Mouse (Mus musculus): ENCODE measurements around the gene Timm23. TPM values are rescaled to one million over a fixed set of nuclear protein-coding genes. Genes with fewer than 3 reads are reported as not detected.

Timm23 gene
- polyA plus RNA-seq (2014; fragmentation: Illumina TruSeq; extraction: RNeasy Lipid Tissue Mini Kit (QIAGEN cat#74804); ENCODE audit: low read depth, low replicate concordance): 183 TPM

DNA sequence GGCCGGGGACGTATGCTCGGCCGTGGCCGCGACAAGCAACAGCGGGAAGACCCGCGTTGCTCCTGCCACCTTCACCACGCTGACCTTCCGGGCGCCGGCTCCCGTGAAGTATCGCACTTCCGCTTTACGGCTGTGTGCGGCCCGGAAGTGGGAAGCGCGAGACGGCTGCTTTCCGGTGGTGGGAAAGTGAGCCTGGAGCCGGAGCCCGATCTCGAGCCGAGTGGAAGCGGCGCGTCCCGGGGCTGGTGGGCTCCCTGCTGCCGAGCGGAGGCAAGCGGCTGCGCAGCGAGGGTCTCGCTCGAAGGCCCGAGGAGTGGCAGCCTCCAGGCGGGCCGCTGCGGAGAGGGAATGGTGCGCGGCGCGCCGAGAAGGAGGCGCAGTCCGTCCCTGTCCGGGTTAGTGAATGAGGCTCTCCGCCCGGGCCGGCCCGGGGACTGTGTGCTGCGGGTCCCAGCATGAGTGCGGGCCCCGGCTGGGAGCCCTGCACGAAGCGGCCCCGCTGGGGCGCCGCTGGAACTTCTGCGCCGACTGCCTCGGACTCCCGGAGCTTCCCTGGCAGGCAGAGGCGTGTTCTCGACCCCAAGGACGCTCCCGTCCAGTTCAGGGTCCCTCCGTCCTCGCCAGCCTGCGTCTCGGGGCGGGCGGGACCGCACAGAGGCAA, at the start of gene Timm23, which contains the start of gene Parg:
Gene Timm23 (minus strand): TSS at position 108 of the 661 bp plus-strand sequence.
Gene Parg (plus strand): TSS at position 159 of the 661 bp plus-strand sequence.

DNA sequence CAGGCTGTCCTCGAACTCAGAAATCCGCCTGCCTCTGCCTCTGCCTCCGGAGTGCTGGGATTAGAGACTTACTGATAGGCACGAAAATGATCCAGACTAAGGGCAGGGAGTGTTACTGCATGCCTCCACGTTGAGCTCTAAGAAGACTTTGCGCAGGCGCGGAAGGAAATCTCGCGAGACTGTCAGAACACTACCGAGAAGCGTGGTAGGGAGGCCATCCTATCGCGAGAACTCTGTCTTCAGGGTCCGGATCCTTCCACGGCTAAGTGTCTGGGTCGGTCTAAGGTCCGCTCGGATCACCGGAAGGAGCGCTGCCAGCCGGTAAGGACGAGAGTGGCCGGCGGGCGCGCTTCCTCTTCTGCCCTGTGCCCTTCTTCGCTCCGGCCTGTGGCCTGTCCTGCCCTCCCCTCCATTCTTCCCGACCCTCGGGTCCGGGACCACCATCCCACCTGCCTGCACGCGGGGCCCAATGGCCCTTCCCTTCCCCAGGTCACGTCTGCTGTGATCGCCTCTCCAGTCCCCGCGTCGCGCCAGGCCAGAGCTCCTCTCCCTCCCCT, 41.9 kb downstream of the Timm23 start, which contains the start of gene Ncoa4:
Gene Ncoa4 (plus strand): TSS at position 176 of the 557 bp plus-strand sequence.

DNA sequence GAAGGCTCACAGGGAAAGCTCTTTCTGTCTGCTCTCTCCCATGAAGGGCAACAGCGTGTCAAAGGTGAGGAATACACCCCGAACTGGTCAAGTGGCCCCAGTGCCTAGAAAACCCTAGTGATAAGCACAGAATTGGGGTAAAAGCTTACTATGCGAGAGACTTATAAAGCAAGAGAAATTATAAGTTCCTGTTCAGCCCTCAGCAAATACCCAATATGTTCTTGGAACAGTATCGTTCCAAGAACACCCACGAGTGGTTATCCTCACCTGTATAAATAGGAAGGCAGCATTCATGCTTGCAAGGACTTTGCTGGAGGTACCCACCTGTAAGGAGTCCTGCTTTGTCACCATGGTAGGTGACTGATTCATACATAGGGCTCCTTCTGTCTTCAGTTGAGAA, 60.0 kb downstream of the Timm23 start, which contains the start of gene Msmb:
Gene Msmb (plus strand): TSS at position 301 of the 400 bp plus-strand sequence.

Other genes with a start within 250 kb of the Timm23 start
- gene Galnt15, start 172.9 kb downstream of the Timm23 start, polyA plus RNA-seq (2014; fragmentation: Illumina TruSeq; extraction: RNeasy Lipid Tissue Mini Kit (QIAGEN cat#74804); ENCODE audit: low read depth, low replicate concordance): 10.4 TPM
- gene Oxnad1, start 116.5 kb downstream of the Timm23 start, polyA plus RNA-seq (2014; fragmentation: Illumina TruSeq; extraction: RNeasy Lipid Tissue Mini Kit (QIAGEN cat#74804); ENCODE audit: low read depth, low replicate concordance): 60.0 TPM
- gene Dph3, start 116.2 kb downstream of the Timm23 start, polyA plus RNA-seq (2014; fragmentation: Illumina TruSeq; extraction: RNeasy Lipid Tissue Mini Kit (QIAGEN cat#74804); ENCODE audit: low read depth, low replicate concordance): 48.8 TPM
- gene Msmb, start 59.9 kb downstream of the Timm23 start, polyA plus RNA-seq (2014; fragmentation: Illumina TruSeq; extraction: RNeasy Lipid Tissue Mini Kit (QIAGEN cat#74804); ENCODE audit: low read depth, low replicate concordance): not detected
- gene Ncoa4, start 42.0 kb downstream of the Timm23 start, polyA plus RNA-seq (2014; fragmentation: Illumina TruSeq; extraction: RNeasy Lipid Tissue Mini Kit (QIAGEN cat#74804); ENCODE audit: low read depth, low replicate concordance): 255 TPM
- 92.9 TPM for gene Parg, start 51 bp upstream of the Timm23 start, polyA plus RNA-seq (2014; fragmentation: Illumina TruSeq; extraction: RNeasy Lipid Tissue Mini Kit (QIAGEN cat#74804); ENCODE audit: low read depth, low replicate concordance)
- 0.87 TPM for gene Ogdhl, start 120.1 kb upstream of the Timm23 start, polyA plus RNA-seq (2014; fragmentation: Illumina TruSeq; extraction: RNeasy Lipid Tissue Mini Kit (QIAGEN cat#74804); ENCODE audit: low read depth, low replicate concordance)
- not detected for gene 1700024G13Rik, start 186.5 kb upstream of the Timm23 start, polyA plus RNA-seq (2014; fragmentation: Illumina TruSeq; extraction: RNeasy Lipid Tissue Mini Kit (QIAGEN cat#74804); ENCODE audit: low read depth, low replicate concordance)

All from adrenal gland, adult 10 weeks (tissue).